Mouse (Mus musculus): Measurements from ENCODE around the gene Katnal1. TPM values are rescaled to one million over a fixed set of nuclear protein-coding genes. Genes with fewer than 3 reads are reported as not detected.

Gene Katnal1
- polyA plus RNA-seq, 1 experiment from 2014 or later = 29.1 TPM

GRCm38 (mm10) chr5:148908191-148909056 lies 20.7 kb downstream of the Katnal1 start:
- Histone ChIP-seq H3K9ac (replicated peaks) (no peak overlapping the region), H3K4me1 (replicated peaks) (0 out of 2 replicates have a peak, but pooled peaks cover 6% of the 10 kb centered on the region), H3K36me3 (peaks cover 63% of the 10 kb centered on the region), H3K4me2 (no peak overlapping the region), H3K27ac (0 out of 2 replicates have a peak overlapping the region, but pooled peaks have one; percentile 4), H3K4me3 (replicated peaks) (no peak overlapping the region), H3K9me3 (no peaks in the 10 kb centered on the region), H3K27me3 (no peaks in the 10 kb centered on the region)
- no peak for ATAC-seq (ENCODE audit: insufficient number of reproducible peaks, insufficient read depth, low FRiP score, low TSS enrichment, low read depth)
- WGBS = 85% methylated on average over 17 of the region's 17 CpGs

- Histone ChIP-seq H3K9me3 (no peaks in the 10 kb centered on the region), H3K9ac (replicated peaks) (no peak overlapping the region), H3K27me3 (no peaks in the 10 kb centered on the region), H3K4me2 (no peak overlapping the region), H3K27ac (no peak overlapping the region), H3K36me3 (peaks cover 50% of the 10 kb centered on the region), H3K4me3 (replicated peaks) (no peak overlapping the region), H3K4me1 (replicated peaks) (0 out of 2 replicates have a peak, but pooled peaks cover 6% of the 10 kb centered on the region)
- WGBS = 88% methylated on average over 4 of the region's 4 CpGs
- no peak for ATAC-seq (ENCODE audit: insufficient number of reproducible peaks, insufficient read depth, low FRiP score, low TSS enrichment, low read depth)
Measured at GRCm38 (mm10) chr5:148906305-148906704, 22.8 kb downstream of the Katnal1 start.

GRCm38 (mm10) chr5:148904846-148905245 lies 24.3 kb downstream of the Katnal1 start:
- no peak overlapping the region for H3K4me3 ChIP-seq (replicated peaks)
- 0 out of 2 replicates have a peak, but pooled peaks cover 6% of the 10 kb centered on the region for H3K4me1 ChIP-seq (replicated peaks)
- peaks cover 45% of the 10 kb centered on the region for H3K36me3 ChIP-seq
- H3K9ac ChIP-seq (replicated peaks) = no peak overlapping the region
- WGBS = 73% methylated on average over 6 of the region's 6 CpGs
- H3K4me2 ChIP-seq = no peak overlapping the region
- no peaks in the 10 kb centered on the region for H3K9me3 ChIP-seq
- no peak for ATAC-seq (ENCODE audit: insufficient number of reproducible peaks, insufficient read depth, low FRiP score, low TSS enrichment, low read depth)
- H3K27ac ChIP-seq = no peak overlapping the region
- no peaks in the 10 kb centered on the region for H3K27me3 ChIP-seq

- peaks cover 27% of the 10 kb centered on the region for H3K36me3 ChIP-seq
- no peak for ATAC-seq (ENCODE audit: insufficient number of reproducible peaks, insufficient read depth, low FRiP score, low TSS enrichment, low read depth)
Measured at GRCm38 (mm10) chr5:148899361-148899760, 29.8 kb downstream of the Katnal1 start.

GRCm38 (mm10) chr5:148897941-148898417 lies 31.1 kb downstream of the Katnal1 start:
- ATAC-seq (ENCODE audit: insufficient number of reproducible peaks, insufficient read depth, low FRiP score, low TSS enrichment, low read depth) = no peak
- H3K4me2 ChIP-seq = no peak overlapping the region
- no peak overlapping the region for H3K9ac ChIP-seq (replicated peaks)
- H3K27me3 ChIP-seq = no peaks in the 10 kb centered on the region
- peaks cover 16% of the 10 kb centered on the region for H3K4me1 ChIP-seq (replicated peaks)
- H3K4me3 ChIP-seq (replicated peaks) = no peak overlapping the region
- 89% methylated on average over 12 of the region's 12 CpGs for WGBS
- 0 out of 2 replicates have a peak overlapping the region, but pooled peaks have one; percentile 25 for H3K27ac ChIP-seq
- H3K36me3 ChIP-seq = peaks cover 25% of the 10 kb centered on the region
- H3K9me3 ChIP-seq = no peaks in the 10 kb centered on the region

More at GRCm38 (mm10) chr5:148899361-148899760, 29.8 kb downstream of the Katnal1 start:
- Histone ChIP-seq H3K27ac (no peak overlapping the region), H3K4me2 (no peak overlapping the region), H3K9me3 (no peaks in the 10 kb centered on the region), H3K9ac (replicated peaks) (no peak overlapping the region), H3K27me3 (no peaks in the 10 kb centered on the region), H3K4me3 (replicated peaks) (no peak overlapping the region), H3K4me1 (replicated peaks) (peaks cover 16% of the 10 kb centered on the region)
- 93% methylated on average over 7 of the region's 7 CpGs for WGBS

GRCm38 (mm10) chr5:148897069-148897702 lies 31.9 kb downstream of the Katnal1 start:
- Histone ChIP-seq H3K27me3 (no peaks in the 10 kb centered on the region), H3K27ac (no peak overlapping the region), H3K36me3 (peaks cover 33% of the 10 kb centered on the region), H3K9me3 (no peaks in the 10 kb centered on the region), H3K9ac (replicated peaks) (no peak overlapping the region), H3K4me1 (replicated peaks) (peaks cover 16% of the 10 kb centered on the region), H3K4me3 (replicated peaks) (no peak overlapping the region), H3K4me2 (no peak overlapping the region)
- no peak for ATAC-seq (ENCODE audit: insufficient number of reproducible peaks, insufficient read depth, low FRiP score, low TSS enrichment, low read depth)
- 86% methylated on average over 14 of the region's 14 CpGs for WGBS

- no peak for ATAC-seq (ENCODE audit: insufficient number of reproducible peaks, insufficient read depth, low FRiP score, low TSS enrichment, low read depth)
- H3K4me2 ChIP-seq = no peak overlapping the region
- H3K9ac ChIP-seq (replicated peaks) = no peak overlapping the region
- H3K9me3 ChIP-seq = no peaks in the 10 kb centered on the region
- WGBS = 88% methylated on average over 10 of the region's 10 CpGs
- H3K4me3 ChIP-seq (replicated peaks) = no peak overlapping the region
- no peak overlapping the region for H3K27ac ChIP-seq
- H3K27me3 ChIP-seq = no peaks in the 10 kb centered on the region
- peaks cover 16% of the 10 kb centered on the region for H3K4me1 ChIP-seq (replicated peaks)
- peaks cover 40% of the 10 kb centered on the region for H3K36me3 ChIP-seq
Measured at GRCm38 (mm10) chr5:148896515-148896914, 32.6 kb downstream of the Katnal1 start.

GRCm38 (mm10) chr5:148895833-148896232 lies 33.3 kb downstream of the Katnal1 start:
- Histone ChIP-seq H3K27ac (no peak overlapping the region; the same call in 1 of the 2 replicates), H3K9ac (replicated peaks) (no peak overlapping the region), H3K4me3 (replicated peaks) (no peak overlapping the region), H3K27me3 (no peaks in the 10 kb centered on the region), H3K4me2 (no peak overlapping the region), H3K36me3 (peaks cover 40% of the 10 kb centered on the region), H3K9me3 (no peaks in the 10 kb centered on the region), H3K4me1 (replicated peaks) (peaks cover 16% of the 10 kb centered on the region)
- 62% methylated on average over 7 of the region's 7 CpGs for WGBS
- ATAC-seq (ENCODE audit: insufficient number of reproducible peaks, insufficient read depth, low FRiP score, low TSS enrichment, low read depth) = no peak

- 57% methylated on average over 5 of the region's 5 CpGs for WGBS
- no peak overlapping the region for H3K9ac ChIP-seq (replicated peaks)
- peaks cover 16% of the 10 kb centered on the region for H3K4me1 ChIP-seq (replicated peaks)
- no peak overlapping the region for H3K4me2 ChIP-seq
- H3K9me3 ChIP-seq = no peaks in the 10 kb centered on the region; the same call in 1 of the 2 replicates
- H3K27me3 ChIP-seq = no peaks in the 10 kb centered on the region
- peaks cover 46% of the 10 kb centered on the region for H3K36me3 ChIP-seq
- ATAC-seq (ENCODE audit: insufficient number of reproducible peaks, insufficient read depth, low FRiP score, low TSS enrichment, low read depth) = no peak
- no peak overlapping the region for H3K4me3 ChIP-seq (replicated peaks)
- peak overlapping the region; percentile 51; the same call in 1 of the 2 replicates for H3K27ac ChIP-seq
Measured at GRCm38 (mm10) chr5:148895034-148895433, 34.1 kb downstream of the Katnal1 start.

GRCm38 (mm10) chr5:148890237-148890636 lies 38.9 kb downstream of the Katnal1 start:
- peaks cover 68% of the 10 kb centered on the region for H3K36me3 ChIP-seq
- 96% methylated on average over 4 of the region's 4 CpGs for WGBS
- H3K4me2 ChIP-seq = no peak overlapping the region
- H3K27ac ChIP-seq = no peak overlapping the region
- no peaks in the 10 kb centered on the region for H3K27me3 ChIP-seq
- H3K9me3 ChIP-seq = peaks cover 2% of the 10 kb centered on the region; the same call in 1 of the 2 replicates
- H3K4me1 ChIP-seq (replicated peaks) = peaks cover 8% of the 10 kb centered on the region
- no peak overlapping the region for H3K9ac ChIP-seq (replicated peaks)
- ATAC-seq (ENCODE audit: insufficient number of reproducible peaks, insufficient read depth, low FRiP score, low TSS enrichment, low read depth) = no peak
- H3K4me3 ChIP-seq (replicated peaks) = no peak overlapping the region

GRCm38 (mm10) chr5:148888032-148888431 lies 41.1 kb downstream of the Katnal1 start:
- 89% methylated on average over 6 of the region's 6 CpGs for WGBS
- H3K36me3 ChIP-seq = peaks cover 71% of the 10 kb centered on the region

More at GRCm38 (mm10) chr5:148888032-148888431, 41.1 kb downstream of the Katnal1 start:
- no peak overlapping the region for H3K4me2 ChIP-seq
- H3K9ac ChIP-seq (replicated peaks) = no peak overlapping the region
- ATAC-seq (ENCODE audit: insufficient number of reproducible peaks, insufficient read depth, low FRiP score, low TSS enrichment, low read depth) = no peak
- no peaks in the 10 kb centered on the region; the same call in 1 of the 2 replicates for H3K4me1 ChIP-seq (replicated peaks)
- peaks cover 2% of the 10 kb centered on the region; the same call in 1 of the 2 replicates for H3K9me3 ChIP-seq
- H3K27me3 ChIP-seq = no peaks in the 10 kb centered on the region
- H3K4me3 ChIP-seq (replicated peaks) = no peak overlapping the region
- H3K27ac ChIP-seq = no peak overlapping the region

Data from limb, embryonic 12.5 days (tissue).